Mouse (Mus musculus) CH12.LX (cell line): ENCODE results near the gene Iqschfp. TPM values are rescaled to one million over a fixed set of nuclear protein-coding genes. Genes with fewer than 3 reads are reported as not detected.

Experiments used
- DNase-seq: peaks from one replicate; pipeline ENCODE4 v3.0.0-alpha.2; 2013; ENCODE audit errors: extremely low read depth
- H3K27ac ChIP-seq: 2 replicates; pipeline ENCODE4 v1.5.1; 2012; ENCODE audit warnings: low read depth, mild to moderate bottlenecking, control low read depth, moderate library complexity; ENCODE audit not compliant: insufficient read depth
- H3K27me3 ChIP-seq: replicated peaks from 2 replicates; pipeline ENCODE3; 2012; ENCODE audit warnings: inconsistent platforms
- H3K36me3 ChIP-seq, 2 experiments: replicated peaks in 1 of 2; 2 replicates each; pipeline versions ENCODE3 to v1.6.1; 2012; ENCODE audit warnings: inconsistent platforms in 1 of 2, low read length in 1 of 2, mild to moderate bottlenecking in 1 of 2, mixed read lengths in 1 of 2, moderate library complexity in 1 of 2; ENCODE audit not compliant: control insufficient read depth in 1 of 2, insufficient read depth in 1 of 2
- H3K4me1 ChIP-seq, 2 experiments: 2 replicates each; pipeline ENCODE4 v1.6.1; 2012; ENCODE audit warnings: inconsistent platforms in 1 of 2, moderate library complexity in 1 of 2; ENCODE audit not compliant: insufficient read depth in 2 of 2, control insufficient read depth in 1 of 2
- H3K4me2 ChIP-seq: 2 replicates; pipeline ENCODE4 v1.6.1; 2012; ENCODE audit warnings: low read depth, mild to moderate bottlenecking, control low read depth; ENCODE audit not compliant: poor library complexity, insufficient read depth, severe bottlenecking
- H3K4me3 ChIP-seq, 3 experiments: fragments of 150-350 bp in 1 of 3; sonication (generic) in 1 of 3; replicated peaks in 1 of 3; 2 replicates each; pipeline versions ENCODE3 to v1.5.1; 2011 to 2012; ENCODE audit warnings: low read depth in 2 of 3, low read length in 2 of 3, mild to moderate bottlenecking in 2 of 3, moderate library complexity in 2 of 3, control low read depth in 1 of 3, improper control_type of control experiment in 1 of 3, inconsistent platforms in 1 of 3, mixed read lengths in 1 of 3; ENCODE audit not compliant: poor library complexity in 1 of 3
- H3K79me2 ChIP-seq: replicated peaks from 2 replicates; pipeline ENCODE4 v1.6.1; 2012; ENCODE audit warnings: mild to moderate bottlenecking, moderate library complexity; ENCODE audit not compliant: control insufficient read depth, poor library complexity, insufficient read depth, severe bottlenecking; ENCODE audit errors: extremely low read depth
- H3K9ac ChIP-seq: 2 replicates; pipeline ENCODE4 v1.6.1; 2012; ENCODE audit warnings: low read depth, mild to moderate bottlenecking, control low read depth, moderate library complexity; ENCODE audit not compliant: insufficient read depth
- H3K9me3 ChIP-seq: replicated peaks from 2 replicates; pipeline ENCODE3; 2012; ENCODE audit warnings: low read length, inconsistent platforms, mixed read lengths
- BHLHE40 ChIP-seq: IDR thresholded peaks from 2 replicates; pipeline ENCODE4 v1.6.1; 2011; ENCODE audit warnings: mild to moderate bottlenecking, low read depth, low read length, improper control_type of control experiment
- CTCF ChIP-seq, 2 experiments: IDR thresholded peaks in 1 of 2; conservative IDR thresholded peaks in 1 of 2; 2 replicates each; pipeline ENCODE4 v1.5.1; 2011 to 2012; ENCODE audit warnings: low read depth in 2 of 2, low read length in 2 of 2, improper control_type of control experiment in 1 of 2, inconsistent platforms in 1 of 2, mild to moderate bottlenecking in 1 of 2, moderate library complexity in 1 of 2
- E2F4 ChIP-seq: IDR thresholded peaks from 2 replicates; pipeline ENCODE4 v1.6.1; 2011; ENCODE audit warnings: low read depth, low read length, improper control_type of control experiment; ENCODE audit not compliant: insufficient replicate concordance
- MAX ChIP-seq: IDR thresholded peaks from 2 replicates; pipeline ENCODE4 v1.6.1; 2011; ENCODE audit warnings: low read length, improper control_type of control experiment
- MAZ ChIP-seq: IDR thresholded peaks from 2 replicates; pipeline ENCODE4 v1.6.1; 2012; ENCODE audit warnings: low read depth, mild to moderate bottlenecking, inconsistent platforms, low read length, improper control_type of control experiment, moderate library complexity
- NELFE ChIP-seq: IDR thresholded peaks from 2 replicates; pipeline ENCODE4 v1.6.1; 2011; ENCODE audit warnings: low read depth, low read length, improper control_type of control experiment
- NRF1 ChIP-seq: IDR thresholded peaks from 2 replicates; pipeline ENCODE4 v1.6.1; 2014; ENCODE audit warnings: low read depth, mild to moderate bottlenecking, inconsistent platforms, low read length, improper control_type of control experiment, moderate library complexity
- PAX5 ChIP-seq: IDR thresholded peaks from 2 replicates; pipeline ENCODE4 v1.6.1; 2012; ENCODE audit warnings: low read length, inconsistent platforms, mixed read lengths
- POLR2A ChIP-seq: IDR thresholded peaks from 2 replicates; pipeline ENCODE4 v1.6.1; 2011; ENCODE audit warnings: low read depth, mild to moderate bottlenecking, improper control_type of control experiment, low read length
- SIN3A ChIP-seq: IDR thresholded peaks from 2 replicates; pipeline ENCODE4 v1.6.1; 2012; ENCODE audit warnings: low read length, improper control_type of control experiment, inconsistent platforms
- TBP ChIP-seq: conservative IDR thresholded peaks from 2 replicates; pipeline ENCODE4 v1.6.1; 2011; ENCODE audit warnings: low read depth, low read length, improper control_type of control experiment
- ZC3H11A ChIP-seq: IDR thresholded peaks from 2 replicates; pipeline ENCODE4 v1.6.1; 2012; ENCODE audit warnings: low read depth, mild to moderate bottlenecking, inconsistent platforms, low read length, improper control_type of control experiment
- ZKSCAN1 ChIP-seq: IDR thresholded peaks from 2 replicates; pipeline ENCODE4 v1.6.1; 2012; ENCODE audit warnings: low read depth, inconsistent platforms, low read length, improper control_type of control experiment, borderline replicate concordance
- dilution Hi-C: fragments of 300-500 bp; cut with MboI; formaldehyde crosslinking; loops from 2 replicates; pipeline ENCODE4 v1.14.3; 2020; ENCODE audit warnings: low sequenced_read_pairs; ENCODE audit not compliant: extremely low pct_unique_long_range_greater_than_20kb, extremely low pct_ligation_motif_present
- in situ Hi-C: fragments of 300-500 bp; cut with MboI; formaldehyde crosslinking; loops from 3 replicates; pipeline ENCODE4 v1.14.3; 2019; ENCODE audit warnings: low sequenced_read_pairs, low pct_ligation_motif_present, low pct_unique_long_range_greater_than_20kb, mixed read lengths
- polyA plus RNA-seq: library from polyadenylated mRNA; unstranded; fragments of >175 nt; gene quantifications from 2 replicates; pipeline ENCODE4 v1.2.1, GENCODE M21; 2012; ENCODE audit warnings: low read depth; ENCODE audit not compliant: insufficient read length
- total RNA-seq, 2 experiments: library from RNA; depleted of rRNA; stranded (reverse); fragments of 300-350 nt in 1 of 2; fragments of >200 nt in 1 of 2; gene quantifications; 2 replicates each; pipeline ENCODE4 v1.2.3; 2012 to 2014

The Iqschfp gene
- total and polyA plus RNA-seq, 3 experiments: 0.13 to 0.25 TPM; not detected in 1

DNA sequence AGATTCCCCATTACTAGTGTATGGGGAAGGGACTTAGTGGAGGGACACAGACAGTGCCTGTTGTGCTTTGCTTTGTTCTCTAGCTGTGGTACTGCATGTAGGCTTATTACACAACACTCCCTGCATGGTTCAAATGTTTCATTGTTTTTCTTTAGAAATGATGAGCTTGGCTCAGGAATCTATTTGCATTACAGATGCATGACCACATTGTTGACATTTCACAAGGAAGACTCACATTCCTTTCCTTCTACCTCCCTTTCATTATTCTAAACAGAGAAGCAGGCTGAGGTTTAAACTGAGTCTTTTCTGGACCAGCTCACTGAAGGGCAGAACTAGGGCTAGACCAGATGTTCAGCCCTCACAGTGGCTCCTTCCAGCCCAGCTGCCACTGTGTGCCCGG lies 360.3 kb downstream of the Iqschfp start:
- dilution Hi-C loops: no loop called here
- Histone ChIP-seq H3K4me2 (no peak overlapping the region), H3K36me3 (no peaks in the 10 kb centered on the region), H3K4me3 (no peak overlapping the region), H3K9ac (no peak overlapping the region), H3K27me3 (no peaks in the 10 kb centered on the region), H3K79me2 (no peaks in the 10 kb centered on the region), H3K4me1 (no peaks in the 10 kb centered on the region), H3K27ac (no peak overlapping the region), H3K9me3 (no peaks in the 10 kb centered on the region)
- in situ Hi-C loops: no loop called here
- no peak for DNase-seq
- TF ChIP-seq BHLHE40 (no peak), TBP (no peak), POLR2A (no peak), CTCF (conservative IDR thresholded peaks at IDR 0.05 in 1 of 2, IDR thresholded peaks at IDR 0.05 in 1 of 2; ENCODE audit: low read depth in 2 of 2, low read length in 2 of 2) (no peak), ZC3H11A (no peak), MAX (no peak), NRF1 (no peak)

GRCm38 (mm10) chr3:68262304-68262703 lies 370.3 kb downstream of the Iqschfp start:
- no peaks in the 10 kb centered on the region for H3K79me2 ChIP-seq

GRCm38 (mm10) chr3:68267905-68268304 lies 375.9 kb downstream of the Iqschfp start:
- DNase-seq: no peak
- dilution Hi-C loops: no loop called here
- Histone ChIP-seq H3K9me3 (no peaks in the 10 kb centered on the region), H3K4me1 (no peaks in the 10 kb centered on the region), H3K4me3 (no peak overlapping the region), H3K9ac (no peak overlapping the region), H3K27ac (no peak overlapping the region), H3K27me3 (no peaks in the 10 kb centered on the region), H3K4me2 (no peak overlapping the region), H3K79me2 (no peaks in the 10 kb centered on the region), H3K36me3 (no peaks in the 10 kb centered on the region)
- in situ Hi-C loops: no loop called here
- TF ChIP-seq CTCF (conservative IDR thresholded peaks at IDR 0.05 in 1 of 2, IDR thresholded peaks at IDR 0.05 in 1 of 2; ENCODE audit: low read depth in 2 of 2, low read length in 2 of 2) (no peak), E2F4 (no peak), PAX5 (no peak), SIN3A (no peak), ZKSCAN1 (no peak)

More at GRCm38 (mm10) chr3:68262304-68262703, 370.3 kb downstream of the Iqschfp start:
- in situ Hi-C loops (no loop called here), dilution Hi-C loops (no loop called here)
- no peaks in the 10 kb centered on the region for H3K4me1 ChIP-seq
- H3K4me2 ChIP-seq: no peak overlapping the region
- no peaks in the 10 kb centered on the region for H3K27me3 ChIP-seq
- H3K9me3 ChIP-seq: no peaks in the 10 kb centered on the region
- H3K36me3 ChIP-seq: no peaks in the 10 kb centered on the region
- no peak for TF ChIP-seq NELFE
- no peak for TF ChIP-seq ZKSCAN1
- no peak for TF ChIP-seq MAZ
- TF ChIP-seq NRF1: no peak
- no peak for TF ChIP-seq SIN3A
- no peak overlapping the region for H3K27ac ChIP-seq
- no peak for DNase-seq
- H3K4me3 ChIP-seq: no peak overlapping the region
- H3K9ac ChIP-seq: no peak overlapping the region
